Mouse (Mus musculus) midbrain, postnatal 0 days (tissue): ENCODE data around the gene Wwp2. TPM values are rescaled to one million over a fixed set of nuclear protein-coding genes. Genes with fewer than 3 reads are reported as not detected.

Source experiments
- ATAC-seq: fragments of 200-750 bp; cut with Nextera tagmentation; 2 replicates; pipeline ENCODE4 v1.8.0; 2017; ENCODE audit warnings: moderate number of reproducible peaks, mild to moderate bottlenecking, moderate TSS enrichment, moderate library complexity; ENCODE audit not compliant: low FRiP score
- DNase-seq: peaks from one replicate; pipeline ENCODE4 v3.0.0-alpha.2; 2015; ENCODE audit warnings: low spot score
- H3K27ac ChIP-seq: fragments of 300-500 bp; sonication (generic); 2 replicates; pipeline ENCODE4 v1.5.1; 2014; ENCODE audit warnings: low read depth, mild to moderate bottlenecking, low read length, mixed read lengths
- H3K27me3 ChIP-seq: fragments of 300-500 bp; sonication (generic); 2 replicates; pipeline ENCODE4 v1.6.1; 2014; ENCODE audit warnings: low read length, control low read depth, mixed read lengths; ENCODE audit not compliant: insufficient read depth
- H3K36me3 ChIP-seq: fragments of 300-500 bp; sonication (generic); 2 replicates; pipeline ENCODE4 v1.6.1; 2014; ENCODE audit warnings: low read length, control low read depth, mixed read lengths; ENCODE audit not compliant: insufficient read depth
- H3K4me1 ChIP-seq: fragments of 300-500 bp; sonication (generic); 2 replicates; pipeline ENCODE4 v1.6.1; 2014; ENCODE audit warnings: mild to moderate bottlenecking, control low read depth, antibody characterized with exemption, low read length, mixed read lengths; ENCODE audit not compliant: insufficient read depth
- H3K4me2 ChIP-seq: fragments of 300-500 bp; sonication (generic); 2 replicates; pipeline ENCODE4 v1.6.1; 2014; ENCODE audit warnings: low read depth, mild to moderate bottlenecking, low read length, mixed read lengths; ENCODE audit not compliant: poor library complexity, severe bottlenecking
- H3K4me3 ChIP-seq: fragments of 300-500 bp; sonication (generic); 2 replicates; pipeline ENCODE4 v1.5.1; 2014; ENCODE audit warnings: low read depth, mild to moderate bottlenecking, low read length, moderate library complexity
- H3K9ac ChIP-seq: fragments of 300-500 bp; sonication (generic); replicated peaks from 2 replicates; pipeline ENCODE4 v1.6.1; 2014; ENCODE audit warnings: mild to moderate bottlenecking, low read length, moderate library complexity, mixed read lengths; ENCODE audit not compliant: poor library complexity, severe bottlenecking
- H3K9me3 ChIP-seq: fragments of 300-500 bp; sonication (generic); 2 replicates; pipeline ENCODE4 v1.6.1; 2016; ENCODE audit warnings: low read length, control low read depth
- CTCF ChIP-seq: IDR thresholded peaks from 2 replicates; pipeline ENCODE4 v1.5.1; 2016; ENCODE audit warnings: antibody characterized with exemption, mild to moderate bottlenecking
- WGBS: fragments of 180-500 bp; shearing (Covaris S2); extraction: QIAGEN DNeasy Blood & Tissue Kit; methylation state at CpG from one replicate; pipeline ENCODE4 v1.1.7; 2014; 5-methylcytosine and 5-hydroxymethylcytosine counted together
- polyA plus RNA-seq: library from polyadenylated mRNA; unstranded; fragments of >200 nt; fragmentation: Nextera tagmentation; extraction: Ambion mirVana; gene quantifications from 2 replicates; pipeline ENCODE4 v1.2.1, GENCODE M21; 2015
- total RNA-seq: library from RNA; depleted of rRNA; stranded (reverse); fragments of >200 nt; gene quantifications from 2 replicates; pipeline ENCODE4 v1.2.3, GENCODE M21; 2014

The Wwp2 gene
- total and polyA plus RNA-seq, 2 experiments from 2014 or later: 36.2 to 44.2 TPM

GRCm38 (mm10) chr8:107492802-107493201 is 56.6 kb downstream of the Wwp2 start:
- Histone ChIP-seq H3K36me3 (no peaks in the 10 kb centered on the region), H3K27ac (no peak overlapping the region), H3K4me2 (no peak overlapping the region), H3K4me3 (no peak overlapping the region), H3K4me1 (no peaks in the 10 kb centered on the region), H3K27me3 (no peaks in the 10 kb centered on the region), H3K9ac (no peak overlapping the region), H3K9me3 (no peaks in the 10 kb centered on the region)
- DNase-seq (no peak), ATAC-seq (no peak)
- no peak for TF ChIP-seq CTCF
- 96% methylated on average over 5 of the region's 5 CpGs for WGBS

DNA sequence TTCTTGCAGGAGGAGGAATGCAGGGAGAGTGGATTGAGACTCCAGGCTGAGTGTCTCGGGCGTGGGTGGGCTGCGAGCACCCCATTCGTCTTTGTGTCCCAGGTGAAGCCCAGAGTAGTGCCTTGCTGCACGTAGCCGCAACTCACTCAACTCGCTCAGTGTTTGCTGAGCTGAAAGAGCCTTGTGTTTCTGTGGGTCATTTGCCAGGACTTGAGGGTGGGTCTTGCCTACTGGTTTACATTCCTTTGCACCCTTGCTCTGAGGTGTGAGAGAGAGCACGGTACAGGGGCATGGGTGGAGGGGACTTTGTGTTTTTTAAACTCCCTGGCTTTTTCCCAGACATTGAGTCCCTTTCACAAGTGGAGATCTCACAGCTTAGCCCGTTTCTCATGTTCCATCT is 59.3 kb downstream of the Wwp2 start:
- H3K27me3 ChIP-seq: no peaks in the 10 kb centered on the region
- DNase-seq: no peak
- ATAC-seq: no peak
- H3K4me1 ChIP-seq: no peaks in the 10 kb centered on the region
- 83% methylated on average over 9 of the region's 9 CpGs for WGBS
- no peak overlapping the region for H3K4me2 ChIP-seq
- no peaks in the 10 kb centered on the region for H3K9me3 ChIP-seq
- no peak overlapping the region for H3K9ac ChIP-seq
- no peak overlapping the region for H3K27ac ChIP-seq
- no peaks in the 10 kb centered on the region for H3K36me3 ChIP-seq
- no peak overlapping the region for H3K4me3 ChIP-seq
- TF ChIP-seq CTCF: no peak

GRCm38 (mm10) chr8:107497708-107498107 is 61.5 kb downstream of the Wwp2 start:
- no peaks in the 10 kb centered on the region for H3K27me3 ChIP-seq
- H3K27ac ChIP-seq: no peak overlapping the region
- no peak overlapping the region for H3K4me2 ChIP-seq
- no peak overlapping the region for H3K4me3 ChIP-seq
- no peaks in the 10 kb centered on the region for H3K4me1 ChIP-seq
- WGBS: 82% methylated on average over 6 of the region's 6 CpGs
- no peak for DNase-seq
- no peak for TF ChIP-seq CTCF
- H3K36me3 ChIP-seq: no peaks in the 10 kb centered on the region
- no peak for ATAC-seq
- no peaks in the 10 kb centered on the region for H3K9me3 ChIP-seq
- no peak overlapping the region for H3K9ac ChIP-seq

- Histone ChIP-seq H3K4me2 (no peak overlapping the region), H3K4me3 (no peak overlapping the region), H3K27ac (no peak overlapping the region), H3K27me3 (no peaks in the 10 kb centered on the region), H3K4me1 (no peaks in the 10 kb centered on the region), H3K36me3 (no peaks in the 10 kb centered on the region), H3K9me3 (no peaks in the 10 kb centered on the region), H3K9ac (no peak overlapping the region)
- 20% methylated on average over 1 of the region's 1 CpGs for WGBS
- no peak for TF ChIP-seq CTCF
- DNase-seq (no peak), ATAC-seq (no peak)
Observed at GRCm38 (mm10) chr8:107498390-107498789, 62.2 kb downstream of the Wwp2 start.

- no peak for TF ChIP-seq CTCF
- H3K4me3 ChIP-seq: no peak overlapping the region
- WGBS: 80% methylated on average over 8 of the region's 8 CpGs
- no peaks in the 10 kb centered on the region for H3K27me3 ChIP-seq
- ATAC-seq (no peak), DNase-seq (no peak)
- H3K27ac ChIP-seq: no peak overlapping the region
- no peak overlapping the region for H3K9ac ChIP-seq
- no peak overlapping the region for H3K4me2 ChIP-seq
- no peaks in the 10 kb centered on the region for H3K4me1 ChIP-seq
- no peaks in the 10 kb centered on the region for H3K36me3 ChIP-seq
- H3K9me3 ChIP-seq: no peaks in the 10 kb centered on the region
Observed at GRCm38 (mm10) chr8:107498806-107499205, 62.6 kb downstream of the Wwp2 start.

DNA sequence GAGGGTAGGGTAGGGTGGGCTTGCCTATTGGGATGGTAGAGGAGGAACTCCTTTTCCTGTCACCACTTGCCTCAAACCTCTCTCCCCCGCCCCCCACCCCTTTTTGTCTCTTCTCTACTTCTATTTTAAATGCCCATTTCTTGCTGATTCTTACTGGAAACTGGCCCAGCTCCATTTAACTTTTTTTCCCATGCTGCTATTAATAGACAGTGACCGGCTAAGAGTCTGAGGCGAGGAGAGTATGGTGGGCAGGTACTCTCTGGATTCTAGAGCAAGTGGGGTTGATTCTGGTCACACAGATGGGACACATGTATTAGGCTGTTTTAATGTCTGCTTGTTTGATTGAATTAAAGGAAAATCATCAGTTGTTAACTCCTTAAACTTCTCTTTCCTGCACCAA is 63.4 kb downstream of the Wwp2 start:
- Histone ChIP-seq H3K4me2 (no peak overlapping the region), H3K9me3 (no peaks in the 10 kb centered on the region), H3K36me3 (no peaks in the 10 kb centered on the region), H3K4me3 (no peak overlapping the region), H3K4me1 (no peaks in the 10 kb centered on the region), H3K9ac (no peak overlapping the region), H3K27ac (no peak overlapping the region), H3K27me3 (no peaks in the 10 kb centered on the region)
- no peak for DNase-seq
- 90% methylated on average over 3 of the region's 3 CpGs for WGBS
- no peak for TF ChIP-seq CTCF
- ATAC-seq: no peak
